Mouse (Mus musculus): ENCODE results near the gene Cntd1. TPM values are rescaled to one million over a fixed set of nuclear protein-coding genes. Genes with fewer than 3 reads are reported as not detected.

Cntd1 gene
- polyA plus RNA-seq, 1 experiment from 2014 or later = 1.1 TPM

DNA sequence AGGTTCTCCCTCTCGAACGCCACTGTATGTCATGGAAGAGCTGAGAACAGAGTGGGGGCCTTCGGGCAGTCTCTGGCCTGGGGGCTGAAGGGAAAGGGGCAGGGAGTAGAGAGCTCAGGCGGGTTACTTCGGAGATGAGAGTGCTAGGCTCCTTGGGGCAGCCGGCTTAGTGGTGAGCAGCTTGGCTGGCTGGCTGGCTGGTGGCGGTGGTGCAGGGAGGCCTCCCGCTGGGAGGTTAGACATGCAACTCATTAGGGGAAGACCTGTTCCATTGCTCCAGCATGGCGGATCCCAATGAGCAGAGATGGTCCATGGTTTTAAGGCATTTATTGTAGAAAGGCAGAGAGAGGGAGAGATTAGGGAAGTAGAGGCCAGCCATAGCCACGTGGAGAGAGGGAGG is 55.2 kb downstream of the Cntd1 start:
- Histone ChIP-seq H3K9ac (replicated peaks; ENCODE audit: low read depth) (no peak overlapping the region), H3K4me2 (replicated peaks; ENCODE audit: low read depth, low read length) (no peak overlapping the region), H3K4me1 (ENCODE audit: insufficient read depth, low read depth, low read length) (no peaks in the 10 kb centered on the region), H3K9me3 (ENCODE audit: low read length) (no peaks in the 10 kb centered on the region), H3K4me3 (ENCODE audit: low read depth, low read length) (no peak overlapping the region), H3K27ac (ENCODE audit: low read length) (no peak overlapping the region), H3K36me3 (ENCODE audit: insufficient read depth, low read length) (no peaks in the 10 kb centered on the region), H3K27me3 (replicated peaks; ENCODE audit: insufficient read depth, low read length) (no peaks in the 10 kb centered on the region)
- 40% methylated on average over 10 of the region's 10 CpGs for WGBS
- ATAC-seq (no peak), DNase-seq (ENCODE audit: low spot score) (no peak)
- TF ChIP-seq CTCF (IDR thresholded peaks at IDR 0.05) (no peak), EP300 (IDR thresholded peaks at IDR 0.05) (no peak)

DNA sequence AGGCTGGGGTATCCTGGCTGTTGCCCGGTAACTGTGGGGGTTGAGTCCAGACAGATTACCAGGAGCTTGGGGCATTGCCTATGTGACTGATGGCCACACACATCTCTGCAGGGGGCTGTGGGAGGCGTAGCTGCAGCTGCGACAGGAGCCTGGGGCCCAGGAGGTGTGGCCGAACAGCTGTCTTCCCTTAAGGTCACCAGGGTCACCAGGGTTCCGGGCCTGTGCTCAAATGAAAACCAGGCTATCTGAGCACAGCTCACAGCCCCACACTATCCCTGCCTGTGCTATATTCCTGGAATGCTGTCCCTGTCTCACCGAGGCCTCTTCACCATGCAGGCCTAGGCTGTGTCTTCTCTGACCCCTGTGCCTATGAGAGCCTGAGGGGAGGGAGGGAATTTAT is 55.7 kb downstream of the Cntd1 start:
- WGBS = 25% methylated on average over 6 of the region's 6 CpGs
- H3K4me3 ChIP-seq (ENCODE audit: low read depth, low read length) = no peak overlapping the region
- ATAC-seq = no peak
- no peak overlapping the region for H3K4me2 ChIP-seq (replicated peaks; ENCODE audit: low read depth, low read length)
- no peak overlapping the region for H3K9ac ChIP-seq (replicated peaks; ENCODE audit: low read depth)
- H3K27me3 ChIP-seq (replicated peaks; ENCODE audit: insufficient read depth, low read length) = no peaks in the 10 kb centered on the region
- no peaks in the 10 kb centered on the region for H3K4me1 ChIP-seq (ENCODE audit: insufficient read depth, low read depth, low read length)
- no peak for DNase-seq (ENCODE audit: low spot score)
- H3K36me3 ChIP-seq (ENCODE audit: insufficient read depth, low read length) = no peaks in the 10 kb centered on the region
- H3K9me3 ChIP-seq (ENCODE audit: low read length) = no peaks in the 10 kb centered on the region
- no peak overlapping the region for H3K27ac ChIP-seq (ENCODE audit: low read length)
- no peak for TF ChIP-seq CTCF (IDR thresholded peaks at IDR 0.05)

DNA sequence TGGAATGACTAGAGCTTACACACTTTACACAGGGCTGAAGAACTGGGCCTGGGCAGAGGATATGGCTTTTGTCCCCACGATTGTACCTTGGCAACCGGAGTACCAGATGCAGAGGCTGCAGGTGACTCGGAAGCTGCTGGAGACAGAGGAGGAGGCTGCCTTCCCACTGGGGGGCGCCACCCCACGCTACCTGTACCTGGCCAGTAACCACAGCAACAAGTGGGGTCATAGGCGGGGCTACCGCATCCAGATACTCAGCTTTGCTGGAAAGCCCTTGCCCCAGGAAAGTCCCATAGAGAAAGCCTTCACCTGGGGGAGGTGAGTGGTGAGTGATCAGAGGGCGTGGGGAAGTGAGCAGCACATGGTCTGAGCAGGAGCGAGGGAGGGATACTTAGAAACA is 56.9 kb downstream of the Cntd1 start:
- no peak for DNase-seq (ENCODE audit: low spot score)
- no peaks in the 10 kb centered on the region for H3K9me3 ChIP-seq (ENCODE audit: low read length)
- no peak overlapping the region for H3K27ac ChIP-seq (ENCODE audit: low read length)
- 74% methylated on average over 9 of the region's 9 CpGs for WGBS
- H3K4me2 ChIP-seq (replicated peaks; ENCODE audit: low read depth, low read length) = no peak overlapping the region
- no peaks in the 10 kb centered on the region for H3K36me3 ChIP-seq (ENCODE audit: insufficient read depth, low read length)
- TF ChIP-seq CTCF (IDR thresholded peaks at IDR 0.05) = peak; percentile 21; the same call in 1 of the 2 replicates
- no peak for TF ChIP-seq EP300 (IDR thresholded peaks at IDR 0.05)
- H3K4me3 ChIP-seq (ENCODE audit: low read depth, low read length) = no peak overlapping the region
- no peaks in the 10 kb centered on the region for H3K27me3 ChIP-seq (replicated peaks; ENCODE audit: insufficient read depth, low read length)
- no peaks in the 10 kb centered on the region for H3K4me1 ChIP-seq (ENCODE audit: insufficient read depth, low read depth, low read length)
- ATAC-seq = no peak
- no peak overlapping the region for H3K9ac ChIP-seq (replicated peaks; ENCODE audit: low read depth)

DNA sequence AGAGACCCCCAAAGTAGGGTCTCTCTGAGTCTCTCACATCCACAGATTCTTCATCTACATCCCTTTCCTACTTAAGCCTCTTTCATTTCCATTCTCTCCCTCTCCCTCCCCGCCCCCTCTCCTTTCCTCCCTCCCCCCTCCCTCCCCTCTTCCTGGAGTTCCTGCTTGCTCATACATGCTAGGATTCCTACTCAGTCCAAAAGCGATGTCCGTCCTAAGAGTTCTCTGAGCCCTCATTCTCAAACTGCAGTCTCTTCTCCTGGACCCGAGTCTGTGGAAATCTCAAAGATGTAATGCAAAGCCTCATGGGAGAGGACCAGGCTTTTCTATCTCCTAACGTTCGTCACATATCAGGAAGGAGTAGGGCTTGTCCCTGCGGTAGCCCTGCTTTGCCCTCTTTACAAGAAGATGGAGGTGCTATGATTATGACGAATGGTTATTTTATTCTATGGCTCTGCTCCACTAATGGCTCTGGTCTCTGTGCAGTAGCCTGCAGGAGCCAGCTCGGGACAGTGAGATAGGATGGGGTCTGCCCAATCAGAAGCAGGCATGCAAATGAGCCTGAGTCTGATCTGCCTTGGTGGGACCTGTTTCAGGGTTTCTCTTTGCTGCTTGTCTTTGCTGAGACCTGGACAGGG is 59.4 kb downstream of the Cntd1 start:
- DNase-seq (ENCODE audit: low spot score) (peak; percentile 63), ATAC-seq (peak; percentile 89)
- WGBS = 1% methylated on average over 9 of the region's 9 CpGs
- Histone ChIP-seq H3K9ac (replicated peaks; ENCODE audit: low read depth) (no peak overlapping the region), H3K27ac (ENCODE audit: low read length) (no peak overlapping the region), H3K27me3 (replicated peaks; ENCODE audit: insufficient read depth, low read length) (no peaks in the 10 kb centered on the region), H3K36me3 (ENCODE audit: insufficient read depth, low read length) (no peaks in the 10 kb centered on the region), H3K9me3 (ENCODE audit: low read length) (no peaks in the 10 kb centered on the region), H3K4me2 (replicated peaks; ENCODE audit: low read depth, low read length) (peak overlapping the region; percentile 32), H3K4me3 (ENCODE audit: low read depth, low read length) (no peak overlapping the region), H3K4me1 (ENCODE audit: insufficient read depth, low read depth, low read length) (no peaks in the 10 kb centered on the region)
- TF ChIP-seq EP300 (IDR thresholded peaks at IDR 0.05) (no peak), CTCF (IDR thresholded peaks at IDR 0.05) (no peak)

Other genes with a start within 250 kb of the Cntd1 start
- gene Naglu, start 209.0 kb upstream of the Cntd1 start, polyA plus RNA-seq (2015; fragmentation: Nextera tagmentation; extraction: Ambion mirVana) = 18.9 and 21.9 TPM in 2 replicates
- 0.10 and 0.17 TPM in 2 replicates for gene Hsd17b1, start 200.6 kb upstream of the Cntd1 start, polyA plus RNA-seq (2015; fragmentation: Nextera tagmentation; extraction: Ambion mirVana)
- gene Coasy, start 196.4 kb upstream of the Cntd1 start, polyA plus RNA-seq (2015; fragmentation: Nextera tagmentation; extraction: Ambion mirVana) = 30.5 TPM in 2 replicates
- gene Mlx, start 191.7 kb upstream of the Cntd1 start, polyA plus RNA-seq (2015; fragmentation: Nextera tagmentation; extraction: Ambion mirVana) = 42.5 and 44.5 TPM in 2 replicates
- 9.8 and 10.4 TPM in 2 replicates for gene Psmc3ip, start 183.6 kb upstream of the Cntd1 start, polyA plus RNA-seq (2015; fragmentation: Nextera tagmentation; extraction: Ambion mirVana)
- gene Retreg3, start 159.1 kb upstream of the Cntd1 start, polyA plus RNA-seq (2015; fragmentation: Nextera tagmentation; extraction: Ambion mirVana) = 18.8 and 18.9 TPM in 2 replicates
- gene Tubg1, start 159.1 kb upstream of the Cntd1 start, polyA plus RNA-seq (2015; fragmentation: Nextera tagmentation; extraction: Ambion mirVana) = 25.8 TPM in 2 replicates
- gene Tubg2, start 123.1 kb upstream of the Cntd1 start, polyA plus RNA-seq (2015; fragmentation: Nextera tagmentation; extraction: Ambion mirVana) = 1.9 and 2.3 TPM in 2 replicates
- 0.24 and 0.56 TPM in 2 replicates for gene Cntnap1, start 108.5 kb upstream of the Cntd1 start, polyA plus RNA-seq (2015; fragmentation: Nextera tagmentation; extraction: Ambion mirVana)
- gene Plekhh3, start 107.7 kb upstream of the Cntd1 start, polyA plus RNA-seq (2015; fragmentation: Nextera tagmentation; extraction: Ambion mirVana) = 12.3 and 14.2 TPM in 2 replicates
- gene Ccr10, start 103.6 kb upstream of the Cntd1 start, polyA plus RNA-seq (2015; fragmentation: Nextera tagmentation; extraction: Ambion mirVana) = 0.06 and 0.20 TPM in 2 replicates
- 17.1 and 17.4 TPM in 2 replicates for gene Ezh1, start 52.5 kb upstream of the Cntd1 start, polyA plus RNA-seq (2015; fragmentation: Nextera tagmentation; extraction: Ambion mirVana)
- 759 and 834 TPM in 2 replicates for gene Ramp2, start 33.0 kb upstream of the Cntd1 start, polyA plus RNA-seq (2015; fragmentation: Nextera tagmentation; extraction: Ambion mirVana)
- gene Vps25, start 25.3 kb upstream of the Cntd1 start, polyA plus RNA-seq (2015; fragmentation: Nextera tagmentation; extraction: Ambion mirVana) = 121 and 133 TPM in 2 replicates
- 10.6 and 14.6 TPM in 2 replicates for gene Wnk4, start 18.4 kb upstream of the Cntd1 start, polyA plus RNA-seq (2015; fragmentation: Nextera tagmentation; extraction: Ambion mirVana)
- gene Coa3, start 102 bp downstream of the Cntd1 start, polyA plus RNA-seq (2015; fragmentation: Nextera tagmentation; extraction: Ambion mirVana) = 159 and 166 TPM in 2 replicates
- gene Becn1, start 23.3 kb downstream of the Cntd1 start, polyA plus RNA-seq (2015; fragmentation: Nextera tagmentation; extraction: Ambion mirVana) = 149 and 152 TPM in 2 replicates
- 44.1 and 47.4 TPM in 2 replicates for gene Psme3, start 37.2 kb downstream of the Cntd1 start, polyA plus RNA-seq (2015; fragmentation: Nextera tagmentation; extraction: Ambion mirVana)
- gene Aoc2, start 46.1 kb downstream of the Cntd1 start, polyA plus RNA-seq (2015; fragmentation: Nextera tagmentation; extraction: Ambion mirVana) = 0.44 and 0.45 TPM in 2 replicates
- 1.6 and 1.9 TPM in 2 replicates for gene Aoc3, start 51.6 kb downstream of the Cntd1 start, polyA plus RNA-seq (2015; fragmentation: Nextera tagmentation; extraction: Ambion mirVana)
- gene G6pc, start 88.5 kb downstream of the Cntd1 start, polyA plus RNA-seq (2015; fragmentation: Nextera tagmentation; extraction: Ambion mirVana) = 0.07 TPM in 1 of 2 replicates, not detected in the other
- 26.5 and 27.0 TPM in 2 replicates for gene Aarsd1, start 138.6 kb downstream of the Cntd1 start, polyA plus RNA-seq (2015; fragmentation: Nextera tagmentation; extraction: Ambion mirVana)
- 2.6 and 2.9 TPM in 2 replicates for gene Gm27029, start 145.8 kb downstream of the Cntd1 start, polyA plus RNA-seq (2015; fragmentation: Nextera tagmentation; extraction: Ambion mirVana)
- 14.3 and 15.5 TPM in 2 replicates for gene Rundc1, start 146.1 kb downstream of the Cntd1 start, polyA plus RNA-seq (2015; fragmentation: Nextera tagmentation; extraction: Ambion mirVana)
- gene Ptges3l, start 146.3 kb downstream of the Cntd1 start, polyA plus RNA-seq (2015; fragmentation: Nextera tagmentation; extraction: Ambion mirVana) = 6.5 and 7.3 TPM in 2 replicates
- gene Rpl27, start 163.3 kb downstream of the Cntd1 start, polyA plus RNA-seq (2015; fragmentation: Nextera tagmentation; extraction: Ambion mirVana) = 221 and 251 TPM in 2 replicates
- gene Ifi35, start 169.4 kb downstream of the Cntd1 start, polyA plus RNA-seq (2015; fragmentation: Nextera tagmentation; extraction: Ambion mirVana) = 48.1 and 50.6 TPM in 2 replicates
- 7.5 and 9.4 TPM in 2 replicates for gene Rnd2, start 186.0 kb downstream of the Cntd1 start, polyA plus RNA-seq (2015; fragmentation: Nextera tagmentation; extraction: Ambion mirVana)
- gene Vat1, start 187.2 kb downstream of the Cntd1 start, polyA plus RNA-seq (2015; fragmentation: Nextera tagmentation; extraction: Ambion mirVana) = 76.4 and 88.1 TPM in 2 replicates

Measured in lung, postnatal 0 days (tissue).